Mouse (Mus musculus) liver, embryonic 14.5 days (tissue): ENCODE data around the gene Ero1lb. TPM values are rescaled to one million over a fixed set of nuclear protein-coding genes. Genes with fewer than 3 reads are reported as not detected.

Experiments used
- ATAC-seq: fragments of 200-750 bp; cut with Nextera tagmentation; 2 replicates; pipeline ENCODE4 v1.8.0; 2017; ENCODE audit warnings: moderate number of reproducible peaks, mild to moderate bottlenecking, moderate library complexity; ENCODE audit not compliant: insufficient read depth
- DNase-seq, 3 experiments: peaks; one replicate each; pipeline ENCODE4 v3.0.0-alpha.2; 2012 to 2013; ENCODE audit warnings: low read depth in 3 of 3, low spot score in 3 of 3
- H3K27ac ChIP-seq: fragments of 300-500 bp; sonication (generic); 2 replicates; pipeline ENCODE4 v1.5.1; 2014; ENCODE audit warnings: moderate library complexity, mild to moderate bottlenecking, control low read depth, inconsistent platforms
- H3K27me3 ChIP-seq: fragments of 300-500 bp; sonication (generic); 2 replicates; pipeline ENCODE4 v1.6.1; 2014; ENCODE audit warnings: mild to moderate bottlenecking, low read length, moderate library complexity; ENCODE audit not compliant: control insufficient read depth, insufficient read depth
- H3K36me3 ChIP-seq: fragments of 300-500 bp; sonication (generic); replicated peaks from 2 replicates; pipeline ENCODE4 v1.6.1; 2014; ENCODE audit warnings: low read depth; ENCODE audit not compliant: control insufficient read depth, insufficient read depth
- H3K4me1 ChIP-seq, 2 experiments: fragments of 200-500 bp in 1 of 2; fragments of 300-500 bp in 1 of 2; sonication (generic) in 1 of 2; replicated peaks; 2 replicates each; pipeline ENCODE4 v1.6.1; 2012 to 2014; ENCODE audit warnings: antibody characterized with exemption in 1 of 2, inconsistent platforms in 1 of 2, low read length in 1 of 2; ENCODE audit not compliant: control insufficient read depth in 2 of 2, insufficient read depth in 2 of 2
- H3K4me2 ChIP-seq: fragments of 300-500 bp; sonication (generic); 2 replicates; pipeline ENCODE4 v1.6.1; 2014; ENCODE audit warnings: low read depth, mild to moderate bottlenecking, control low read depth, moderate library complexity
- H3K4me3 ChIP-seq, 2 experiments: fragments of 200-500 bp in 1 of 2; fragments of 300-500 bp in 1 of 2; sonication (generic) in 1 of 2; 2 replicates each; pipeline ENCODE4 v1.5.1; 2012 to 2014; ENCODE audit warnings: low read depth in 2 of 2, low read length in 2 of 2, mild to moderate bottlenecking in 2 of 2, control low read depth in 1 of 2, inconsistent platforms in 1 of 2, moderate library complexity in 1 of 2; ENCODE audit not compliant: insufficient read depth in 1 of 2
- H3K9ac ChIP-seq: fragments of 300-500 bp; sonication (generic); replicated peaks from 2 replicates; pipeline ENCODE4 v1.6.1; 2014; ENCODE audit warnings: mild to moderate bottlenecking, control low read depth, moderate library complexity
- H3K9me3 ChIP-seq: fragments of 300-500 bp; sonication (generic); 2 replicates; pipeline ENCODE4 v1.6.1; 2016; ENCODE audit warnings: low read length, mixed read lengths; ENCODE audit not compliant: control insufficient read depth
- CTCF ChIP-seq: IDR thresholded peaks from 2 replicates; pipeline ENCODE4 v1.5.1; 2016; ENCODE audit warnings: antibody characterized with exemption, low read depth, control low read depth
- EP300 ChIP-seq: IDR thresholded peaks from 2 replicates; pipeline ENCODE4 v1.6.1; 2016; ENCODE audit warnings: antibody characterized with exemption, low read depth
- WGBS: fragments of 180-500 bp; shearing (Covaris S2); extraction: QIAGEN DNeasy Blood & Tissue Kit; methylation state at CpG from one replicate; pipeline ENCODE4 v1.1.7; 2014; ENCODE audit not compliant: insufficient replicate concordance; 5-methylcytosine and 5-hydroxymethylcytosine counted together
- polyA plus RNA-seq, 2 experiments: library from polyadenylated mRNA; depleted of rRNA in 1 of 2; stranded (reverse) in 1 of 2; unstranded in 1 of 2; fragments of >200 nt; fragmentation: Nextera tagmentation in 1 of 2; extraction: Ambion mirVana in 1 of 2; gene quantifications; 2 replicates each; pipeline versions ENCODE4 v1.2.1 to v1.2.3; 2012 to 2014

The Ero1lb gene
- polyA plus RNA-seq, 2 experiments = 0.76 to 1.9 TPM

GRCm38 (mm10) chr13:12543246-12543645, 22.4 kb upstream of the Ero1lb start:
- no peak overlapping the region for H3K9ac ChIP-seq
- 75% methylated on average over 5 of the region's 5 CpGs for WGBS
- no peak overlapping the region for H3K4me2 ChIP-seq
- no peaks in the 10 kb centered on the region for H3K9me3 ChIP-seq
- no peaks in the 10 kb centered on the region for H3K36me3 ChIP-seq
- ATAC-seq = no peak
- H3K4me1 ChIP-seq = no peaks in the 10 kb centered on the region
- DNase-seq = no peak
- H3K27ac ChIP-seq = no peak overlapping the region
- no peak overlapping the region for H3K4me3 ChIP-seq
- TF ChIP-seq CTCF = no peak
- TF ChIP-seq EP300 = no peak
- no peaks in the 10 kb centered on the region for H3K27me3 ChIP-seq

GRCm38 (mm10) chr13:12543880-12544568, 21.6 kb upstream of the Ero1lb start:
- H3K27ac ChIP-seq = no peak overlapping the region
- H3K4me3 ChIP-seq = no peak overlapping the region
- DNase-seq (no peak), ATAC-seq (peak; percentile 42; the same call in 1 of the 2 replicates)
- no peak for TF ChIP-seq EP300
- no peak for TF ChIP-seq CTCF
- H3K9me3 ChIP-seq = no peaks in the 10 kb centered on the region
- no peaks in the 10 kb centered on the region for H3K36me3 ChIP-seq
- no peak overlapping the region for H3K4me2 ChIP-seq
- 57% methylated on average over 8 of the region's 8 CpGs for whole genome bisulfite sequencing
- no peak overlapping the region for H3K9ac ChIP-seq
- H3K27me3 ChIP-seq = no peaks in the 10 kb centered on the region
- no peaks in the 10 kb centered on the region for H3K4me1 ChIP-seq

GRCm38 (mm10) chr13:12554211-12554610, 11.5 kb upstream of the Ero1lb start:
- no peaks in the 10 kb centered on the region for H3K9me3 ChIP-seq
- DNase-seq = no peak
- no peaks in the 10 kb centered on the region for H3K36me3 ChIP-seq
- no peak overlapping the region for H3K4me3 ChIP-seq
- no peaks in the 10 kb centered on the region for H3K27me3 ChIP-seq
- no peak overlapping the region for H3K9ac ChIP-seq
- ATAC-seq = no peak
- TF ChIP-seq CTCF (no peak), EP300 (no peak)
- H3K27ac ChIP-seq = no peak overlapping the region
- WGBS = 39% methylated on average over 4 of the region's 4 CpGs
- no peaks in the 10 kb centered on the region for H3K4me1 ChIP-seq
- H3K4me2 ChIP-seq = no peak overlapping the region

GRCm38 (mm10) chr13:12559044-12559443, 6.6 kb upstream of the Ero1lb start:
- no peak overlapping the region for H3K4me3 ChIP-seq
- H3K27me3 ChIP-seq = no peaks in the 10 kb centered on the region
- H3K27ac ChIP-seq = no peak overlapping the region
- no peak overlapping the region for H3K4me2 ChIP-seq
- WGBS = 38% methylated on average over 3 of the region's 3 CpGs
- no peak overlapping the region for H3K9ac ChIP-seq
- TF ChIP-seq CTCF (no peak), EP300 (no peak)
- ATAC-seq = no peak
- DNase-seq = no peak
- no peaks in the 10 kb centered on the region for H3K9me3 ChIP-seq
- no peaks in the 10 kb centered on the region for H3K4me1 ChIP-seq
- no peaks in the 10 kb centered on the region for H3K36me3 ChIP-seq

- no peaks in the 10 kb centered on the region for H3K27me3 ChIP-seq
- no peaks in the 10 kb centered on the region for H3K9me3 ChIP-seq
- no peak overlapping the region for H3K4me3 ChIP-seq
- H3K27ac ChIP-seq = no peak overlapping the region
- H3K4me1 ChIP-seq = no peaks in the 10 kb centered on the region
- no peak for DNase-seq
- no peaks in the 10 kb centered on the region for H3K36me3 ChIP-seq
- no peak for TF ChIP-seq CTCF
- no peak for TF ChIP-seq EP300
- no peak overlapping the region for H3K9ac ChIP-seq
- 60% methylated on average over 6 of the region's 6 CpGs for WGBS
- no peak overlapping the region for H3K4me2 ChIP-seq
- no peak for ATAC-seq
These were observed 6.1 kb upstream of the Ero1lb start for GRCm38 (mm10) chr13:12559462-12560120.
